Mouse (Mus musculus) E14TG2a.4 (cell line): Measurements from ENCODE around the gene Atp4b.

ENCODE experiments used
- CTCF ChIP-seq: conservative IDR thresholded peaks from 2 replicates; pipeline ENCODE4 v1.5.1; 2014; ENCODE audit warnings: low read length
- POU5F1 ChIP-seq: IDR thresholded peaks from 2 replicates; pipeline ENCODE4 v1.6.1; 2014; ENCODE audit warnings: low read length, borderline replicate concordance

DNA sequence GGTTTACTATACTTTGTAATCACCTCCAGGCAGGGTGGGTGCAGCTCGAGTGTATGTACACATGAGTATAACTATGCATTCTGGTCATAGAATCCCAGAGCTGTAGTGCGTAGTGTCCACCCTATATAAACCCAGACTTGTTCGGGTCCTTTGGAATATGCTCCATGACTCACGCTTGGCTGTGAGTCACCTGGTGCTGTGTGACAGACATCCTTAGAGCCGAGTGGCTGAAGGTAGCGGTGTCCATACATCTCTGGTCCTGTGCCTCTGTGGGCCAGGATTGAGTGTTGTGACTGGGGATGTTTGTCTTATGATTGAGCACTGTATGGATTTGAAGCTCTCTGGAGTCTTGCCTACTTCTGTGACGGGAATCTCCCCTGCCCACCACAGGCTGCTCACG, 44.0 kb downstream of the Atp4b start:
- TF ChIP-seq CTCF (no peak), POU5F1 (no peak)
